Mouse (Mus musculus): ENCODE measurements around the gene Cops4. TPM values are rescaled to one million over a fixed set of nuclear protein-coding genes. Genes with fewer than 3 reads are reported as not detected.

The Cops4 gene
- total RNA-seq (2023) = 66.7 to 76.9 TPM (median 74.0 TPM) in 4 replicates

GRCm38 (mm10) chr5:100518049-100519026, at the start of gene Cops4:
Gene Cops4 (plus strand): TSS chr5:100518309.

GRCm38 (mm10) chr5:100500458-100500961, 17.6 kb upstream of the Cops4 start, which contains the start of gene Lin54:
Gene Lin54 (minus strand): TSS chr5:100500639.

GRCm38 (mm10) chr5:100572069-100572468, 54.0 kb downstream of the Cops4 start, which contains the start of gene Plac8:
Gene Plac8 (minus strand): TSS chr5:100572245.

Other genes with a start within 250 kb of the Cops4 start
- gene Sec31a, start 102.1 kb upstream of the Cops4 start, total RNA-seq (2023) = 142 to 157 TPM (median 150 TPM) in 4 replicates
- 23.8 to 35.3 TPM (median 32.5 TPM) in 4 replicates for gene Lin54, start 17.7 kb upstream of the Cops4 start, total RNA-seq (2023)
- 376 to 429 TPM (median 403 TPM) in 4 replicates for gene Plac8, start 53.9 kb downstream of the Cops4 start, total RNA-seq (2023)
- 53.3 to 59.4 TPM (median 56.1 TPM) in 4 replicates for gene Coq2, start 156.8 kb downstream of the Cops4 start, total RNA-seq (2023)
- 12.0 to 14.7 TPM (median 14.0 TPM) in 4 replicates for gene Hpse, start 201.4 kb downstream of the Cops4 start, total RNA-seq (2023)